Mouse (Mus musculus) E14TG2a.4 (cell line): ENCODE measurements around the gene Diras1.
"Not testable (repeated sequence)": the region's sequence is repeated elsewhere in the genome, so short reads cannot be mapped to it uniquely, and the experiment has no call there.

Source experiments
- CTCF ChIP-seq: conservative IDR thresholded peaks from 2 replicates; pipeline ENCODE4 v1.5.1; 2014; ENCODE audit warnings: low read length
- NANOG ChIP-seq: IDR thresholded peaks from 2 replicates; pipeline ENCODE4 v1.6.1; 2014; ENCODE audit warnings: borderline replicate concordance, low read length, mixed read lengths

DNA sequence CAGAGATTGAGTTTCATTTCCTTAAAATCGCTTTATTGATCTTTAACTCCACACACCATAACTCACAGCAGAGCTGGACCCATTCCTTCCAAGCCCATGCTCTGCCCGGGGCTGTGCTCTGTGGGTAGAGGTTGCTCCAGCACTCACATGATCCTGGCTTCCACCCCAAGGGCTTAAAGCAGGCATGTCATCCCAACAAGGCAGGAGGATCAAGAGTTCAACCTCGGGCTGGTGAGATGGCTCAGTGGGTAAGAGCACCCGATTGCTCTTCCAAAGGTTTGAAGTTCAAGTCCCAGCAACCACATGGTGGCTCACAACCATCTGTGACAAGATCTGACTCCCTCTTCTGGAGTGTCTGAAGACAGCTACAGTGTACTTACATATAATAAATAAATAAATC lies 35.6 kb downstream of the Diras1 start:
- not testable (repeated sequence) for TF ChIP-seq CTCF, NANOG
